Mouse (Mus musculus) myocyte (in vitro differentiated cells): Measurements from ENCODE around the gene Gm10577.

Experiments used
- E2F4 ChIP-seq: IDR thresholded peaks from one replicate; pipeline ENCODE4 v1.6.1; 2011; ENCODE audit warnings: mild to moderate bottlenecking, control low read depth, moderate library complexity; ENCODE audit not compliant: insufficient read depth
- MAX ChIP-seq: IDR thresholded peaks from one replicate; pipeline ENCODE4 v1.6.1; 2011; ENCODE audit warnings: low read depth, mild to moderate bottlenecking, control low read depth
- MYOG ChIP-seq, 3 experiments: IDR thresholded peaks; one replicate each; pipeline ENCODE4 v1.6.1; 2011; ENCODE audit warnings: control low read depth in 2 of 3, low read depth in 2 of 3, mild to moderate bottlenecking in 2 of 3; ENCODE audit not compliant: insufficient read length in 2 of 3, control insufficient read depth in 1 of 3, insufficient read depth in 1 of 3
- POLR2A ChIP-seq: IDR thresholded peaks from one replicate; pipeline ENCODE4 v1.6.1; 2011; ENCODE audit warnings: low read depth, mild to moderate bottlenecking, control low read depth, moderate library complexity; ENCODE audit not compliant: insufficient read length
- REST ChIP-seq: IDR thresholded peaks from one replicate; pipeline ENCODE4 v1.6.1; 2011; ENCODE audit warnings: mild to moderate bottlenecking, control low read depth, moderate library complexity; ENCODE audit not compliant: insufficient read depth, insufficient read length
- SRF ChIP-seq: IDR thresholded peaks from one replicate; pipeline ENCODE4 v1.6.1; 2011; ENCODE audit warnings: low read depth; ENCODE audit not compliant: control insufficient read depth, insufficient read length
- TCF3 ChIP-seq: IDR thresholded peaks from one replicate; pipeline ENCODE4 v1.6.1; 2011; ENCODE audit warnings: low read depth, control low read depth; ENCODE audit not compliant: insufficient read length
- USF1 ChIP-seq: IDR thresholded peaks from one replicate; pipeline ENCODE4 v1.6.1; 2011; ENCODE audit warnings: low read depth, mild to moderate bottlenecking, control low read depth, moderate library complexity

GRCm38 (mm10) chr4:100998906-100999305 lies 21.6 kb downstream of the Gm10577 start:
- TF ChIP-seq POLR2A: no peak
- TF ChIP-seq MAX: no peak
- no peak for TF ChIP-seq USF1
- TF ChIP-seq MYOG (IDR thresholded peaks at IDR 0.05; ENCODE audit: control insufficient read depth in 1 of 3, insufficient read depth in 1 of 3, insufficient read length in 2 of 3, low read depth in 2 of 3): no peak
- TF ChIP-seq E2F4: no peak
- TF ChIP-seq REST: no peak
- no peak for TF ChIP-seq SRF
- no peak for TF ChIP-seq TCF3
